In the genomic region with DNA sequence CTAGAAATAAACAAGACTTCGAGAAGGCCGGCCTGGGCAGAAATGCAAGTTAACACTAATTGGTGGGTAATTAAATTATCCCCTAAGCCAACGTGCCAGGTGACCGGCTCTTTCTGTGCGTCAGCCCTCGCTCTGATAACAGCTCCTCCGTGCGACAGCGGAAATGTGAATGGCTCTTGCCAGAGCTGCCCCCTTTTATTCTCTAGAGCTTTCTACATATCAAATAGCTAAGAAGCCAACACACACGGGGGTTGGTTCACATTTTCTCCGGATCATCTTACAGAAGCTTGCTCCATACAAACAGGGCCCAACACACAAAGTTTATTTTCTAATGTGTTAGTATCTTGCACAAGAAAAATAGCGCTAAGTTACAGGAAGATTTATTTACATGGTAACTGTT, we compare ENCODE assay signal across 14 mouse cellular contexts.
A peak's percentile ranks its signal among the peaks of the same experiment; 100 is the strongest.
DNase-seq lines count a peak whose midpoint lies in the region; ATAC-seq and TF ChIP-seq lines count a peak whose summit lies in the region.
"Had no signal": no experiment of that assay in that cellular context is flagged by ENCODE, and none has a peak within 500 bp of the region (broad histone marks: within the 10 kb centered on the region; RNA-seq: fewer than 3 reads in every experiment).

No protein-coding gene starts in this region.

- H3K36me3 ChIP-seq in heart, postnatal 0 days (replicated peaks; ENCODE audit: control insufficient read depth, insufficient read depth, low read length): no peaks in the 10 kb centered on the region
- H3K36me3 ChIP-seq in heart, adult 2 months (ENCODE audit: control insufficient read depth, insufficient read depth, low read length): no peaks in the 10 kb centered on the region
- H3K36me3 ChIP-seq in midbrain, embryonic 14.5 days (ENCODE audit: control insufficient read depth, insufficient read depth, low read length): no peaks in the 10 kb centered on the region
- no peaks in the 10 kb centered on the region for H3K36me3 ChIP-seq in midbrain, embryonic 16.5 days (ENCODE audit: control insufficient read depth, insufficient read depth, low read length)
- H3K36me3 ChIP-seq: hindbrain, embryonic 12.5 days; intestine, embryonic 15.5 days had no signal

- no peak overlapping the region for H3K4me3 ChIP-seq in heart, postnatal 0 days (ENCODE audit: low read depth, low read length)
- H3K4me3 ChIP-seq in heart, adult 2 months: no peak overlapping the region
- no peak overlapping the region for H3K4me3 ChIP-seq in midbrain, embryonic 14.5 days (replicated peaks; ENCODE audit: low read depth, low read length)
- no peak overlapping the region for H3K4me3 ChIP-seq in midbrain, embryonic 16.5 days (ENCODE audit: low read depth, low read length)
- H3K4me3 ChIP-seq: hindbrain, embryonic 12.5 days; intestine, embryonic 15.5 days had no signal

- no peak overlapping the region for H3K4me2 ChIP-seq in heart, postnatal 0 days (ENCODE audit: low read depth, low read length)
- H3K4me2 ChIP-seq in midbrain, embryonic 14.5 days (ENCODE audit: low read length): no peak overlapping the region
- no peak overlapping the region for H3K4me2 ChIP-seq in midbrain, embryonic 16.5 days (ENCODE audit: low read length)
- H3K4me2 ChIP-seq: hindbrain, embryonic 12.5 days; intestine, embryonic 15.5 days had no signal

- no peak for TF ChIP-seq EP300 in heart, postnatal 0 days (IDR thresholded peaks at IDR 0.05; ENCODE audit: low read depth)
- no peak for TF ChIP-seq EP300 in heart, adult 2 months (IDR thresholded peaks at IDR 0.05; ENCODE audit: insufficient read depth, low read depth, low read length)

- H3K27ac ChIP-seq in heart, postnatal 0 days (ENCODE audit: low read depth): no peak overlapping the region
- H3K27ac ChIP-seq in heart, adult 2 months: no peak overlapping the region
- no peak overlapping the region for H3K27ac ChIP-seq in midbrain, embryonic 14.5 days (replicated peaks; ENCODE audit: low read depth, low read length)
- H3K27ac ChIP-seq in midbrain, embryonic 16.5 days (ENCODE audit: low read length): no peak overlapping the region
- H3K27ac ChIP-seq: hindbrain, embryonic 12.5 days; intestine, embryonic 15.5 days had no signal

- H3K9ac ChIP-seq in heart, postnatal 0 days (replicated peaks; ENCODE audit: low read depth, low read length): no peak overlapping the region
- H3K9ac ChIP-seq in heart, adult 2 months (ENCODE audit: low read depth, low read length): no peak overlapping the region
- no peak overlapping the region for H3K9ac ChIP-seq in midbrain, embryonic 14.5 days (replicated peaks; ENCODE audit: low read length)
- H3K9ac ChIP-seq in midbrain, embryonic 16.5 days (ENCODE audit: low read depth, low read length): no peak overlapping the region
- H3K9ac ChIP-seq: hindbrain, embryonic 12.5 days; intestine, embryonic 15.5 days had no signal

- peak; percentile 51 for DNase-seq in embryo, embryonic 10 days (ENCODE audit: low spot score)
- DNase-seq in embryo, embryonic 9.5 days (ENCODE audit: extremely low spot score): no peak
- peak; percentile 53 for DNase-seq in heart, postnatal 0 days (ENCODE audit: low spot score)
- no peak for DNase-seq in heart, adult 2 months
- peak; percentile 40 for DNase-seq in midbrain, embryonic 14.5 days
- peak; percentile 41 for DNase-seq in mesoderm, embryonic 11.5 days (ENCODE audit: low read depth, low spot score)
- no peak for DNase-seq in lung, postnatal 4 days
- DNase-seq: cerebellum, postnatal 36 days; heart, adult 18-20 months; retina, postnatal 1 day had no signal

- peaks cover 42% of the 10 kb centered on the region for H3K27me3 ChIP-seq in heart, postnatal 0 days (ENCODE audit: control insufficient read depth, insufficient read depth, low read length)
- no peaks in the 10 kb centered on the region for H3K27me3 ChIP-seq in heart, adult 2 months (ENCODE audit: control insufficient read depth, insufficient read depth, low read length)
- H3K27me3 ChIP-seq in midbrain, embryonic 14.5 days (ENCODE audit: control insufficient read depth, insufficient read depth, low read length): peaks cover 33% of the 10 kb centered on the region
- H3K27me3 ChIP-seq in midbrain, embryonic 16.5 days (ENCODE audit: control insufficient read depth, insufficient read depth, low read depth, low read length): peaks cover 41% of the 10 kb centered on the region

- TF ChIP-seq POLR2A in heart, adult 2 months (IDR thresholded peaks at IDR 0.05; ENCODE audit: insufficient read depth, low read depth, low read length): no peak

- H3K9me3 ChIP-seq in heart, postnatal 0 days (replicated peaks; ENCODE audit: control insufficient read depth, low read length): no peaks in the 10 kb centered on the region
- no peaks in the 10 kb centered on the region for H3K9me3 ChIP-seq in midbrain, embryonic 14.5 days (ENCODE audit: control insufficient read depth, low read length)
- H3K9me3 ChIP-seq in midbrain, embryonic 16.5 days (replicated peaks; ENCODE audit: control insufficient read depth, low read length, poor library complexity, severe bottlenecking): no peaks in the 10 kb centered on the region
- H3K9me3 ChIP-seq: hindbrain, embryonic 12.5 days; intestine, embryonic 15.5 days had no signal

- 31% methylated on average over 12 of the region's 12 CpGs for WGBS in heart, postnatal 0 days
- WGBS in heart, adult 2 months: 66% methylated on average over 12 of the region's 12 CpGs
- WGBS in midbrain, embryonic 14.5 days: 12% methylated on average over 12 of the region's 12 CpGs
- 11% methylated on average over 12 of the region's 12 CpGs for WGBS in midbrain, embryonic 16.5 days

- H3K79me2 ChIP-seq in heart, adult 2 months (replicated peaks; ENCODE audit: control insufficient read depth, insufficient read depth, low read length): no peaks in the 10 kb centered on the region

- no peak for TF ChIP-seq CTCF in heart, postnatal 0 days (IDR thresholded peaks at IDR 0.05; ENCODE audit: low read depth)
- no peak for TF ChIP-seq CTCF in heart, adult 2 months (IDR thresholded peaks at IDR 0.05)

- H3K4me1 ChIP-seq in heart, postnatal 0 days (ENCODE audit: control insufficient read depth, insufficient read depth): no peaks in the 10 kb centered on the region
- no peaks in the 10 kb centered on the region for H3K4me1 ChIP-seq in heart, adult 2 months (ENCODE audit: control insufficient read depth, insufficient read depth, low read length)
- peaks cover 10% of the 10 kb centered on the region; the same call in 1 of the 2 replicates for H3K4me1 ChIP-seq in midbrain, embryonic 14.5 days (ENCODE audit: control insufficient read depth, insufficient read depth, low read length)
- peaks cover 10% of the 10 kb centered on the region for H3K4me1 ChIP-seq in midbrain, embryonic 16.5 days (ENCODE audit: control insufficient read depth, insufficient read depth, low read length)

- no peak for ATAC-seq in heart, postnatal 0 days (ENCODE audit: insufficient read depth, low read depth)
- ATAC-seq in midbrain, embryonic 14.5 days (ENCODE audit: low FRiP score, low TSS enrichment): no peak
- no peak for ATAC-seq in midbrain, embryonic 16.5 days
- ATAC-seq: activated CD4-positive, CD25-positive, alpha-beta regulatory T cell, adult 4 months; intestine, embryonic 15.5 days had no signal

- intact Hi-C loops in heart, adult 2 months (cut with DNase I): loop anchor here (5.0 kb wide), 1 partner anchor 149 kb away; no protein-coding TSS in a partner anchor

Comparison
In these comparisons a context has a peak if more than half of its experiments do, and no peak if none do; other contexts are left out.
1. DNase-seq: peak in embryo, embryonic 10 days (single experiment), heart, postnatal 0 days (single experiment), midbrain, embryonic 14.5 days (single experiment) and mesoderm, embryonic 11.5 days (single experiment); none in embryo, embryonic 9.5 days (single experiment), heart, adult 2 months (0 of 2) and lung, postnatal 4 days (0 of 2).